Mouse (Mus musculus) kidney, postnatal 0 days (tissue): Measurements from ENCODE around the gene Plekhg3. TPM values are rescaled to one million over a fixed set of nuclear protein-coding genes. Genes with fewer than 3 reads are reported as not detected.

Source experiments
- ATAC-seq: fragments of 200-750 bp; cut with Nextera tagmentation; replicated peaks from 2 replicates; pipeline ENCODE4 v1.8.0; 2017; ENCODE audit warnings: low read depth, moderate number of reproducible peaks, moderate TSS enrichment, moderate library complexity; ENCODE audit not compliant: low FRiP score
- DNase-seq: peaks from one replicate; pipeline ENCODE4 v3.0.0-alpha.2; 2016; ENCODE audit warnings: low spot score
- H3K27ac ChIP-seq: fragments of 300-500 bp; sonication (generic); 2 replicates; pipeline ENCODE4 v1.5.1; 2014; ENCODE audit warnings: mild to moderate bottlenecking
- H3K27me3 ChIP-seq: fragments of 300-500 bp; sonication (generic); 2 replicates; pipeline ENCODE4 v1.6.1; 2014; ENCODE audit warnings: low read length, mixed read lengths; ENCODE audit not compliant: insufficient read depth
- H3K36me3 ChIP-seq: fragments of 300-500 bp; sonication (generic); 2 replicates; pipeline ENCODE4 v1.6.1; 2014; ENCODE audit warnings: low read length, mixed read lengths; ENCODE audit not compliant: insufficient read depth
- H3K4me1 ChIP-seq: fragments of 300-500 bp; sonication (generic); replicated peaks from 2 replicates; pipeline ENCODE4 v1.6.1; 2014; ENCODE audit warnings: antibody characterized with exemption, low read length, mixed read lengths; ENCODE audit not compliant: insufficient read depth
- H3K4me2 ChIP-seq: fragments of 300-500 bp; sonication (generic); 2 replicates; pipeline ENCODE4 v1.6.1; 2014; ENCODE audit warnings: mild to moderate bottlenecking, low read length, moderate library complexity, mixed read lengths
- H3K4me3 ChIP-seq: fragments of 300-500 bp; sonication (generic); replicated peaks from 2 replicates; pipeline ENCODE4 v1.5.1; 2014; ENCODE audit warnings: low read depth, low read length
- H3K9ac ChIP-seq: fragments of 300-500 bp; sonication (generic); 2 replicates; pipeline ENCODE4 v1.6.1; 2014; ENCODE audit warnings: low read depth, low read length
- H3K9me3 ChIP-seq: fragments of 300-500 bp; sonication (generic); replicated peaks from 2 replicates; pipeline ENCODE4 v1.6.1; 2016; ENCODE audit warnings: low read length, inconsistent platforms, mixed read lengths
- CTCF ChIP-seq: IDR thresholded peaks from 2 replicates; pipeline ENCODE4 v1.5.1; 2016; ENCODE audit warnings: antibody characterized with exemption, low read depth, mild to moderate bottlenecking, moderate library complexity
- WGBS: fragments of 180-500 bp; shearing (Covaris S2); extraction: QIAGEN DNeasy Blood & Tissue Kit; methylation state at CpG from one replicate; pipeline ENCODE4 v1.1.7; 2014; 5-methylcytosine and 5-hydroxymethylcytosine counted together
- polyA plus RNA-seq: library from polyadenylated mRNA; unstranded; fragments of >200 nt; fragmentation: Nextera tagmentation; extraction: Ambion mirVana; gene quantifications from 2 replicates; pipeline ENCODE4 v1.2.1, GENCODE M21; 2015

The Plekhg3 gene
- polyA plus RNA-seq, 1 experiment from 2014 or later: 14.9 TPM

- Histone ChIP-seq H3K9ac (no peak overlapping the region), H3K27ac (0 out of 2 replicates have a peak overlapping the region, but pooled peaks have one; percentile 26), H3K4me1 (peaks cover 15% of the 10 kb centered on the region; the same call in 1 of the 2 replicates), H3K36me3 (no peaks in the 10 kb centered on the region), H3K4me3 (no peak overlapping the region), H3K27me3 (no peaks in the 10 kb centered on the region), H3K9me3 (no peaks in the 10 kb centered on the region), H3K4me2 (0 out of 2 replicates have a peak overlapping the region, but pooled peaks have one; percentile 81)
- peak; percentile 47 for DNase-seq
- TF ChIP-seq CTCF: no peak
- no peak for ATAC-seq
- 70% methylated on average over 8 of the region's 8 CpGs for WGBS
Measured at GRCm38 (mm10) chr12:76537434-76537833, 6.7 kb downstream of the Plekhg3 start.

- WGBS: 89% methylated on average over 3 of the region's 3 CpGs
- Histone ChIP-seq H3K36me3 (no peaks in the 10 kb centered on the region), H3K4me2 (no peak overlapping the region), H3K9me3 (no peaks in the 10 kb centered on the region), H3K27me3 (no peaks in the 10 kb centered on the region), H3K27ac (no peak overlapping the region), H3K4me3 (no peak overlapping the region), H3K4me1 (peaks cover 10% of the 10 kb centered on the region; the same call in 1 of the 2 replicates), H3K9ac (no peak overlapping the region)
- DNase-seq (no peak), ATAC-seq (no peak)
- no peak for TF ChIP-seq CTCF
Measured at GRCm38 (mm10) chr12:76540169-76540568, 9.5 kb downstream of the Plekhg3 start.

GRCm38 (mm10) chr12:76540701-76541221 is 10.1 kb downstream of the Plekhg3 start:
- Histone ChIP-seq H3K4me2 (no peak overlapping the region), H3K4me3 (no peak overlapping the region), H3K27ac (no peak overlapping the region), H3K9me3 (no peaks in the 10 kb centered on the region), H3K9ac (no peak overlapping the region), H3K4me1 (peaks cover 9% of the 10 kb centered on the region; the same call in 1 of the 2 replicates), H3K36me3 (no peaks in the 10 kb centered on the region), H3K27me3 (no peaks in the 10 kb centered on the region)
- TF ChIP-seq CTCF: no peak
- DNase-seq: no peak
- ATAC-seq: no peak
- 66% methylated on average over 10 of the region's 10 CpGs for WGBS

GRCm38 (mm10) chr12:76541475-76541874 is 10.8 kb downstream of the Plekhg3 start:
- DNase-seq (no peak), ATAC-seq (no peak)
- H3K4me1 ChIP-seq: peaks cover 15% of the 10 kb centered on the region; the same call in 1 of the 2 replicates
- 0 out of 2 replicates have a peak overlapping the region, but pooled peaks have one; percentile 13 for H3K9ac ChIP-seq
- H3K27ac ChIP-seq: peak overlapping the region; percentile 36
- WGBS: 33% methylated on average over 8 of the region's 8 CpGs
- no peaks in the 10 kb centered on the region for H3K9me3 ChIP-seq
- H3K36me3 ChIP-seq: no peaks in the 10 kb centered on the region
- no peak overlapping the region for H3K4me2 ChIP-seq
- H3K4me3 ChIP-seq: no peak overlapping the region
- no peaks in the 10 kb centered on the region for H3K27me3 ChIP-seq
- TF ChIP-seq CTCF: no peak

- Histone ChIP-seq H3K27me3 (no peaks in the 10 kb centered on the region), H3K27ac (peak overlapping the region; percentile 36), H3K9ac (no peak overlapping the region), H3K4me3 (no peak overlapping the region), H3K36me3 (no peaks in the 10 kb centered on the region), H3K9me3 (no peaks in the 10 kb centered on the region), H3K4me2 (no peak overlapping the region), H3K4me1 (peaks cover 19% of the 10 kb centered on the region; the same call in 1 of the 2 replicates)
- WGBS: 62% methylated on average over 6 of the region's 6 CpGs
- DNase-seq: no peak
- ATAC-seq: no peak
- TF ChIP-seq CTCF: no peak
Measured at GRCm38 (mm10) chr12:76541879-76542278, 11.2 kb downstream of the Plekhg3 start.

- peaks cover 40% of the 10 kb centered on the region; the same call in 1 of the 2 replicates for H3K4me1 ChIP-seq
Measured at GRCm38 (mm10) chr12:76545786-76546370, 15.2 kb downstream of the Plekhg3 start.

More at GRCm38 (mm10) chr12:76545786-76546370, 15.2 kb downstream of the Plekhg3 start:
- Histone ChIP-seq H3K27me3 (no peaks in the 10 kb centered on the region), H3K4me2 (peak overlapping the region; percentile 47), H3K9me3 (no peaks in the 10 kb centered on the region), H3K36me3 (no peaks in the 10 kb centered on the region), H3K4me3 (no peak overlapping the region), H3K27ac (peak overlapping the region; percentile 78; the same call in 1 of the 2 replicates), H3K9ac (no peak overlapping the region)
- 44% methylated on average over 15 of the region's 15 CpGs for WGBS
- DNase-seq: no peak
- ATAC-seq: no peak
- TF ChIP-seq CTCF: no peak
